Mouse (Mus musculus): ENCODE data around the gene Sv2b. TPM values are rescaled to one million over a fixed set of nuclear protein-coding genes. Genes with fewer than 3 reads are reported as not detected.
A peak's percentile ranks its signal among the peaks of the same experiment; 100 is the strongest.
"Not testable (repeated sequence)": the region's sequence is repeated elsewhere in the genome, so short reads cannot be mapped to it uniquely, and the experiment has no call there.

Gene Sv2b
- 1 to 10 TPM in 1 of 2 experiments, under 1 TPM in 1; 0.94 to 1.1 TPM for total RNA-seq (2021)
- long read RNA-seq, experiment 1 = 0 reads
- long read RNA-seq, experiment 2 = 0 reads

GRCm38 (mm10) chr7:75308457-75309312, at the start of gene Sv2b:
Gene Sv2b, minus strand, starts transcription at chr7:75309262.
- DNase-seq = peak; percentile 8
- intact Hi-C loops (cut with DNase I; ENCODE audit: low total_unique reads) = no loop called here

GRCm38 (mm10) chr7:75358284-75358851, 49.3 kb upstream of the Sv2b start:
- intact Hi-C loops (cut with DNase I; ENCODE audit: low total_unique reads) = no loop called here
- no peak for DNase-seq

DNA sequence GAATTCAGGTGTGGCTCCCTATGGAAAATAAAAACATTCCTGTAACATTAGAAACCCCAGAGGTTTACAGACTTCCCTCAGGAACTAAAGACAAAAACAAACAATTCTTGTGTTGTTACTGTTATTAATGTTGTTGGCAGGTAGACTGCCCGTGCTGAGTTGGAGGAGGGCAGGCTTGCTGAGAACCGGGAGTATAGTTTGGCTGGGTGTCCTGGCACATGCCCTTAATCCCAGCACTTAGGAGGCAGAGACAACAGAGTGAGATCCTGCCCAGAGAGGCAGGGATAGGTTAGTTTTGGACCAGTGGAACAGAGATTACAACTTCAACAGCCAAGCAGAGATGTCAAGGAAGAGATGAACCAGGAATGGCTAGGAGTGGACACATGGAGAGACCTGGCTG, 46.5 kb upstream of the Sv2b start:
- intact Hi-C loops (cut with DNase I; ENCODE audit: low total_unique reads) = no loop called here
- DNase-seq = no peak

DNA sequence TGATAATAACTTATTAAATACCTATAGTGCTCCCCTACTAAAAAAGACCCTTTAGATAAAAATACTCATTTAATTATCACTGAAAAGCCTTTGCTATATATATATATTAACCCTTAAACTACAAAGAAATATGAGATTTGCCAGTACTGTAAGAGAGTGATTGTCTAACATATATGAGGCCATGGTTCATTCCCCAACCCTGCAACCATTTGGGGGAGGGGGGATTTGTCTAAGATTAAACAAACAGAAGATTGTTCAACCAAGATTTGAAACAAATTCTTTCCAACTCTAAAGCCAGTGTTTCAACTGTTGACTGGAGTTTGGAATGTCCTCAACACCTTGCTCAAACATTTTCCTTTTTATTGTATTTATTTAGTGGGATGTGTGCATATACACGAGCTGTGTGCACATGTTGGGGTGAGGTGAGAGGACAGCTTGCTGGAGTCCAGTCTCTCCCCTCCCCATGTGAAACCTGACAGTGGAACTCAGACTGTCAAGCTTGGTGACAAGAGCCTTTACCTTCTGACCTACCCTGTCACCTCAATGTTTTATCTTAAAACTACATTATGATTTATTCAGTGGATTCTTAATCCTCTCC, 43.8 kb upstream of the Sv2b start:
- no peak for DNase-seq
- intact Hi-C loops (cut with DNase I; ENCODE audit: low total_unique reads) = no loop called here

DNA sequence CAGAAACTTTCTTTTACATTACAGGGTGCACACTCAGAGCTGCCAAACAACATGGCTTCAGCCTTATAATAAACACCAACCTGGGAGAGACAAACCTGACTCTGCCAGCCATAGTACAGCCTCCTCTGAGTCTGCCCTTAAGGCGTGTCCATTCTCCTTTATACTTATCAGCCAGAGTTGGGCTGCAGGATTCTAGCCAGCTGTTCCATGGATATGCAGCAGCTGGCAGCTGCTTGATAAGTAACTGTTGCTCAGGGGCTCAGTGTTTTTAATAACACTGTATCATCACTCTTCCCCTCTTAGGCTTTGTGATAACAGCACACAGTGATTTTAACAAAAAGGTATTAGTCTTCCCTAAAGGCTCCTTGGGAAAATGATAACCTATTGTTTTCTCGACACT, 41.1 kb upstream of the Sv2b start:
- DNase-seq = no peak
- intact Hi-C loops (cut with DNase I; ENCODE audit: low total_unique reads) = no loop called here

DNA sequence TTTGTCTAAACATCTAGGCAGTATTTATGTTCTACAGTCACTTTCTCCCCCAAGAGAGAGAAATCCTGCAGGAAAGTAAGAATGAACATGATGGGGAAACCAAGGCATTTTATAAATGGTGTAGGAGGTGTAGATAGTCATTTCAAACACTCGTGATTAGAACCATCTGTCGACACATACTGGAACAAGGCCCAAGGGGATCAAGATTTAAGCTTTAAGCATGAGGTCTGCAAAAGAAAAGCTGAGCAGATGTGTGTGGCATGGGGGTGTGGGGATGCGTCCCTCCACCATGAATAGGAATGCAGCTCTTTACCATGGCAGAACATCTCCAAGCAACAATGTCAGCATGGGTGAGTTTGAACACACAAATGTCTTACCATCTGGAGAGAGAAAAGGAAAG, 23.2 kb upstream of the Sv2b start:
- intact Hi-C loops (cut with DNase I; ENCODE audit: low total_unique reads) = no loop called here
- no peak for DNase-seq

- no peak for DNase-seq
- intact Hi-C loops (cut with DNase I; ENCODE audit: low total_unique reads) = no loop called here
These were observed 20.7 kb upstream of the Sv2b start for GRCm38 (mm10) chr7:75329740-75330142.

DNA sequence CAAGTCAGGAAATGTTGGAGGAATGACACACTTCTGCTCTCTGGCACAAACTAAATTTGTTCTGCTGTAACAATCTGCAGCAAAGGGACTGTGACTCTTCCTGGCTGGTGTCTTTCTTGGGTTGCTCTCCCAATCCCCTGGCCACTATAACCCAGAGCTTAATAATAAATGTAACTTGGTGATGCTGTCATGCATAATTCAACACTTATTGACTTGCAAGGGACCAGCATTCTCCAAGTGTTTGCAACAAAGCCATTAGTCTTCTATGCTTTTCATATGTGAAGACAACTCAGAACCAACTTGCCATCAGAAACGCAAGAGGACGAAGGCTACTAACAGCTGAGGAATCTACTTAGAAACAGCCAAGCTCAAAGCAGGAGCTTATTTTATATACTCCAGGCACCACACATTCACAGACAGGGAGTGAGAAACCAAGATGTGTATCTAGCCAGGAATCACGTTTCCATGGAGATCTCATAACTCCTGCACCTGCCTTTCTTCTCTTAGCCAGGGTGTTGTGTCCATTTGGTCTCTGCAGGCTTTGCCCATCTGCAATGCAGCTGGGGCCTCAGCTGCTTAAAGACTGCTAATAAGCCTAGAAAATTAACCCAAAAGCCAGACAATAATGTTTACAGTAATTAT, 19.8 kb upstream of the Sv2b start:
- intact Hi-C loops (cut with DNase I; ENCODE audit: low total_unique reads) = no loop called here

GRCm38 (mm10) chr7:75325273-75325672, 16.2 kb upstream of the Sv2b start:
- intact Hi-C loops (cut with DNase I; ENCODE audit: low total_unique reads) = no loop called here
- DNase-seq = no peak

More for the DNA sequence above, 19.8 kb upstream of the Sv2b start:
- DNase-seq = no peak

- DNase-seq; intact Hi-C loops (cut with DNase I; ENCODE audit: low total_unique reads): not testable (repeated sequence)
These were observed 13.7 kb upstream of the Sv2b start for GRCm38 (mm10) chr7:75322742-75323141.

DNA sequence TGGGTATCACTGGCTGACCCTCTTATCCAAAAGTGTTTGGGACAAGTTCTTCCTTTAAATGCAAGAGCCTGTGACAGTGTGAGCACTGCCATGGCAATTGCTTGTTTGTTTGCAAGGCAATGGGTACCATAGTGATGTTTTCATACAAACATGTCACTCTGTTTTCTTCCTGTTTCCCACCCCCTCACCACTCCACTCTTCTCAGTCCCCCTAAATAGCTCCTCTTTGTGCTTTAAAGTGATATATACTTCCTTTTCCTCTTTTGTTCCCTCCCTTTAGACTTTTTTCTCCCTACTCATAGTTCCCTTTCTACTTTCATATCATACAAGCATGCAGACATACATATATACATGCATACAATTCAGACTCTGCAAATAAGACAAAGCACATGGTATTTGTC, 10.9 kb upstream of the Sv2b start:
- DNase-seq = no peak
- intact Hi-C loops (cut with DNase I; ENCODE audit: low total_unique reads) = no loop called here

DNA sequence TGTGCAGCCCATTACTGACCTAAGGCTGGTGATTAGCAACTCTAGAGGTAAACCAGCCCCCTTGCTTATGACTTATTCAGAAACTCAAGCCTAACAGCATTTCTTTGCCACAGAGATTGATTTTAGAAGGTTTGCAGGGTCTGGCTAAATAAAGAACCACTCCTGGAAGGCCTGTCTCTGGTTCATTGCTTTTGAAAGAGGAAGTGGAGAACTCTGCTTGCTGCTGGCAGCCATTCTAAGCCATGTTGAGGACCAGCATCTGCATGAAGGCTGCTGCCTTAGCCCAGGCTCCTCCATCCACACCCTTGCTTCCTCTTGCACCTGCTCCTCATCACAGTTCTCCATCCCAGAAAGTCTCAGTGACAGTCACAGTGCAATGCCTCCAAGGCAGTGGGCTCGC, 9.3 kb upstream of the Sv2b start:
- intact Hi-C loops (cut with DNase I; ENCODE audit: low total_unique reads) = no loop called here
- no peak for DNase-seq

GRCm38 (mm10) chr7:75314873-75315272, 5.8 kb upstream of the Sv2b start:
- intact Hi-C loops (cut with DNase I; ENCODE audit: low total_unique reads) = no loop called here
- no peak for DNase-seq

DNA sequence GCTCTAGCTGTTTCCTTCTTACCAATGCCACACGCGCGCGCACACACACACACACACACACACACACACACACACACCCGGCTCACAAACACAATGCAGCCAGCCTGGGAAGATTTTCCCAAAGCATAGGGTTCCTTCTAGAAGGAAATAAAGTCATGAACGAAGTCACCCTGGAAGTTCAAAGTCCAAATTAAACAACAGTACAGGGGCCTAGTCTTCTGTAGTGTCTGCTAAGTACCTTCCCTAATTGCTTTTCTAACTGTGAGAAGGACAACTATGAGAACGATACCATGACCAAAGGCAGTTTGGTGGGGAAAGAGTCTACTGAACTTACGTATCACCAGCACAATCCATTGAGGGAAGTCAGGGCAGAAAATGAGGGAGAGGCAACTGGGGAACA, 508 bp upstream of the Sv2b start:
- DNase-seq = no peak
- intact Hi-C loops (cut with DNase I; ENCODE audit: low total_unique reads) = no loop called here

GRCm38 (mm10) chr7:75308140-75308456, 964 bp downstream of the Sv2b start:
- no peak for DNase-seq
- intact Hi-C loops (cut with DNase I; ENCODE audit: low total_unique reads) = no loop called here

DNA sequence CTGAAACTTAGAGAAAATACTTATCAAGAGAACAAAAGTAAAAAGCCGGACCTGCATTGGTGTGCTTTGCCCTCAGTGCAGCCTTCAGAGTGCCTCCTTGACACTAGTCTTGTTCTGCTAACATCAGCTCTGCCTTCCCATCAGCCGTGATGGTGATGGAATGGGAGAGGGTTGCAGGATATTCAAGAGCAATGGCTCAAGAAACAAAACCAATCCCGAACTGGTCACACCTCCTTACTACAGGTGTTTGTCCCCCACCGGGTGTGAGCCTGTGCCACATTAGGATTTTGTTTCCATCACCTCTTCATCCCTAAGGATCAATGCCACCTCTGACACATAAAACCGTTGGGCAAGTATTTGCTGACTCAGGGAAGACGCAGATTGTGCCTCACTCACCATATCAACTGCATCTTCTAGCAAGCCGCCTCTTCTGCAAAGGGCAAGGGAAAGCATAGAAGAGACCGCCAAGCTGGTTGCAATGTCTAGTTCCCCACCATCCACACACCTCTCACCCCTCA, 1.4 kb downstream of the Sv2b start:
- intact Hi-C loops (cut with DNase I; ENCODE audit: low total_unique reads) = no loop called here
- DNase-seq = no peak

- intact Hi-C loops (cut with DNase I; ENCODE audit: low total_unique reads) = no loop called here
- DNase-seq = no peak
These were observed 3.1 kb downstream of the Sv2b start for GRCm38 (mm10) chr7:75305901-75306465.

- intact Hi-C loops (cut with DNase I; ENCODE audit: low total_unique reads) = no loop called here
- no peak for DNase-seq
These were observed 6.4 kb downstream of the Sv2b start for GRCm38 (mm10) chr7:75302523-75303215.

- intact Hi-C loops (cut with DNase I; ENCODE audit: low total_unique reads) = no loop called here
- DNase-seq = no peak
These were observed 9.8 kb downstream of the Sv2b start for GRCm38 (mm10) chr7:75299245-75299644.

All from gastrocnemius, postnatal 14 days (tissue).